Mouse (Mus musculus) layer of hippocampus, postnatal 10 days (tissue): ENCODE measurements around the gene Tmc8. TPM values are rescaled to one million over a fixed set of nuclear protein-coding genes. Genes with fewer than 3 reads are reported as not detected.
A peak's percentile ranks its signal among the peaks of the same experiment; 100 is the strongest.
"Not testable (repeated sequence)": the region's sequence is repeated elsewhere in the genome, so short reads cannot be mapped to it uniquely, and the experiment has no call there.

Experiments used
- DNase-seq, 2 experiments: peaks; one replicate each; pipeline ENCODE4 v3.0.0; 2021; ENCODE audit warnings: low spot score in 2 of 2
- total RNA-seq, 2 experiments: library from RNA; stranded (reverse); gene quantifications; 2 replicates each; pipeline ENCODE4 v1.2.3; 2021

The Tmc8 gene
- total RNA-seq, 2 experiments from 2014 or later, result 0.60 to 1.5 TPM

DNA sequence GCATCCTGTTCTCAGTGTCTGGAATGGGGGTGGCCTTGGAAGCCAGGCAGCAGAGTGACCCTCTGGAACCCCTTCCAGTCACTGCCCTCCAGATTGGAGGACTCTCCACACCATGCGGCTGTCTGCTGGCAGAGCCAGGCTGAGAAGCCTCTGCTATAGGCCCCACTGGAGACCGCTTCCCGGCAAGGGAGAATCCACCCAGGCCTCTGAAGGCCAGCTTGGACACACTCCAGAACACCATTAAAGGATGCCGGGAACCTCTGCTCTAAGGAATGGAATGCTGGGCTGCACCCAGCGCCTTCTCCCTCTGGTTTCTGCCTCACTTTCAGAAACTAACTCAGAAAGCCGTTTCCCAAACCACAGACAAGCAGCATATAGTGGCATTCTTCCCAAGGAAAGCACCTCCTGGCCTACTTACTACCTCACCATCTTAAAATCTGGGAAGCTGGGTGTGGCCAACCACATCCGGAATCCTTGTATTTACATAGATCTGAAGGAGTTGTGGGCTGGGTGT lies 40.9 kb downstream of the Tmc8 start:
- no peak for DNase-seq

DNA sequence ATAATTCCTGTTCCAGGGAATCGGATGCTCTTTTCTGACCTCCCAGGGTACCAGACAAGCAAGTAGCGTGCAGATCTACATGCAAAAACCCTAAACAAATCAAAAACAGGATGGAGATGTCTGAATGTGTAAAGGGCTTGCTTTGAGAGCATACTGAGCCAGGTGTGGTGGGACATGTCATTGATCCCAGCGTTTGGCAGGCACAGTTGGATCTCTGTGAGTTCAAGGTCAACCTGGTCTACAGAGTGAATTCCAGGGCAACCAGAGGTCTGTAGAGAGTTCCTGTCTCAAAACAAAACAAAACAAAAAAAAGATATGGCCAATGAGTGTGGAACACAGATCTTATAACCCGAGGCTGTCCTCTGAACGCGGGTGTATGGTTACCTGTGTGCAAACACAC lies 41.5 kb downstream of the Tmc8 start:
- DNase-seq, result no peak

DNA sequence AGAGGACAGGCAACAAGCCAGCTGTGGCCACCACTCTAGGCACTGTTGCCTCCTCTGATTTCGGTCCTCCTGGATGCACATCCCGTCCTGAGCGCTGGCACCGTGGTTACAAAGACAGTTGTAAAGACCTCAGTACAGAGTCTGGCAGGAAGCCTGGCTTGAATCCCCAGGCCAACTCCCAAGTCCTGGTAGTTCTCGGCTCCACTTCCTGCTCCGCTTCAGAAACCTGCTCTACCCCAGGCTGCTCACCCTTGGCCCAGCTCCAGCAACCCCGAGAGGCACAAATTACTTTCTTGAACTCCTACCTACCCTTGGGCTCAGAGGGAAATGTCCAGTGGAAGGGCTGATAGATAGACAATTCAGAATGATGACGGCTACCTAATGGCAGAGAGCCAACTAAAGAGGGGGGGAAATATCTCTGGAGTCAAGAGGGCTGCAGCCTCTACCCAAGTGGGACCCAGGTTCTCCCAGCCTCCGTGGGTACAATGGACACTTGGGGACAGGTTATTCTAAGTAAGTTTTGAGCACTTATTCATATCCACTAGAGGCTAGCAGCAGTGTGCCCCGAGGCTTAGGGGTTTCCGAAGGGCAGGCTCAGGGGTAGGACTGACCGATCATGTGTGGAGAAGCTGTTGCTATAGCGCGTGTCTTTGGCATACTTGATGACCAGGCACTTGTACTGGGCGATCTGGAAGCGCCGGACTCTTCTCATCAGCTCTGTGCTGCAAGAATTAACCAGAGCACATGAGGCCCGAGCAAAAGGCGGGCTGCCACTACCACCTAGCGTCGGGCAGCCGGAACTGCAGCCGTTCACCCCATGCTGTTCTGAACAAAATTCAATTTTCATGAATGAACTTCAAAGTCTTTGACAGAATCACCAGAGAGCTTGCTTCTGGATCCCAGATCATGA lies 42.4 kb downstream of the Tmc8 start:
- DNase-seq, result peak; percentile 86

DNA sequence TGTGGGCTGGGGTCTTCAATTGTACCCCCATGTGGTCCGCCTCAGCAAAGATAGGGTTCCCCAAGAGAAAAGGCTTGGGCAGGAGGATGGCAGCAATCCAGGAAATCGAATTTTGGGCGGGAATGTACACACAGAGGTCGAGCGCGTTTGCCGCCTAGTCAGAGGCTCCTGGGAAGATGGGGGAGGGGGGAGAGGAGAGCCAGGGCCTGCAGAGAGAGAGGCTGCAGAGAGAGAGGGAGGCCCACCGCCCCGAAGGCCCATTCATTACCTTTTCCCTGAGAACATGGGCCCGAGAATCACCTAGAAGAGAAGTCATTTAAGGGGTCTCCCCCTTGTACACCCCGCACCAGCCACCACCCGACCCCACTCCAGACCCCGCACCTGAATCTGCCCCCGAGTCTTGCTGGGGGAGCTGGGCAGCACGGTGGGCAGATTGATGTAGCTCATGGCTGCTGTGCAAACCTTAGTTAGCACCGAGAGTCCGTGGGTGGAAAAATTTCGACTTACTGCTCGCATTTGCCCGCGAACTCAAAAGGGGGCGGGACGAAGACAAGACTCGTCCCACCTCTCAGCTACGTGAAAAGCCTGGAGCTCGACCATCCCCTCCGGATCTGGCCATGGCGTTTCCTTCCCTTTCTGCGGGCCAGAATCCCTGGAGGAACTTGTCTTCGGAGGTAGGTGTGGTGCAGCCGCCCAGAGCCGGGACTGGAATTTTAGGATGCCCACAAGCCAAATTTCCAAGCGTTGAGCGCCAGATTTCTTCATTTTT lies 43.6 kb downstream of the Tmc8 start, which contains the start of the genes Afmid and Tk1:
Gene Afmid (plus strand): TSS at position 592 of the 769 bp plus-strand sequence.
Gene Tk1 (minus strand): TSS at position 760 of the 769 bp plus-strand sequence.
- peak; percentile 54 to 59 for DNase-seq

DNA sequence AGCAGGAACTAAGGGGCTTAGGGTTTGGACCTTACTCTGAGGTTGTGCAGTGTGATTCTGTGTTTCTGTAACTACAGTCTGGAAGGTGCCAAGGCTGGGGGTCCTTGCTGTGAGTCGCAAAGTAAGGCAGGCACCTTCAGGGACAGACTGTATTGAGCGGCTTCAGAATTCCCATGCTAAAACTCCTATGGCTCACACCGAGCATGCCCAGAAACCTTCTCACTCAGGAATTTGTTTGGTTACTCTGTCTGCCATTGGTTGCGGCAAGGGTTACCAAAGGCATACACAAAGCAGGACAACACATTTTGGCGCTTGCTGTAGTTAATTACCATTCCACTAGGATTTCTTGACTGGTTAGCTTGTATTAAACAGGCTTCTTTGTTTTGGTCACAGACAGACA lies 44.3 kb downstream of the Tmc8 start:
- no peak for DNase-seq

DNA sequence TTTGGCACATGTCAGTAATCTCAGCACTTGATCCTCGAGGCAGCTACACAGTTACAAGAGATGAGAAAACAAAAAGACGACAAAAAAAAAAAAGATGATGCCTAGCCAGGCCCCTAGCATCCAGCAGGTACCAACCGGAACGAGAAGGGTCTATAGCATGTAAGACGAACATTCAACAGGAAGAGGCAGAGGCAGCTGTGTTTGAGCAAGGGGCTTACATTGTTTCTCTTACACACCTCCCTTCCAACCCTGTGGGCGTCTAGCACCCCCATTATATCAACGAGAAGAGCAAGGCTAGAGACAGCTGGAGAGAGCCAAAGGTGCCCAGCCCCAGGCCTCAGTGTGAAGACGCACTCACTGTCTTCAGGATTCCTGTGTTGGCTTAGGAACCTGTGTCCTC lies 45.0 kb downstream of the Tmc8 start:
- no peak for DNase-seq

DNA sequence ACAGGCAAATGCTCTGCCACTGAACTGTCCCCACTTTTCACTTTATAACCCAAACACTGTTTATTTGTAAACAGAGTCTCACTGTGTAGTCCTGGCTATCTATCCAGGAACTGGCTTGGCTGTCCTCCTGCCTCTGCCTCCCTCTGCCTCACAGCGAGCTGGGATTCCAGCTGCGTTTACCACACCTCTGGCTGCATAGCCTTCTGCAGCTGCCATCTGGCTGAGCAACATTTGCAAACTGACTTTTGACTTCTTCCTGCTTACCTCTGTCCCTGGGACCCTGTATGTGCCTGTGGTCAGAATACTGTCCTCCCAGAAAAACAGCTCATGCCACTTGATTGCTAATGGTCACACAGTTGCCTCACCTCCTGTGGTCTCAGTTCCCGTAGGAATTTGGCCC lies 45.5 kb downstream of the Tmc8 start:
- no peak for DNase-seq

DNA sequence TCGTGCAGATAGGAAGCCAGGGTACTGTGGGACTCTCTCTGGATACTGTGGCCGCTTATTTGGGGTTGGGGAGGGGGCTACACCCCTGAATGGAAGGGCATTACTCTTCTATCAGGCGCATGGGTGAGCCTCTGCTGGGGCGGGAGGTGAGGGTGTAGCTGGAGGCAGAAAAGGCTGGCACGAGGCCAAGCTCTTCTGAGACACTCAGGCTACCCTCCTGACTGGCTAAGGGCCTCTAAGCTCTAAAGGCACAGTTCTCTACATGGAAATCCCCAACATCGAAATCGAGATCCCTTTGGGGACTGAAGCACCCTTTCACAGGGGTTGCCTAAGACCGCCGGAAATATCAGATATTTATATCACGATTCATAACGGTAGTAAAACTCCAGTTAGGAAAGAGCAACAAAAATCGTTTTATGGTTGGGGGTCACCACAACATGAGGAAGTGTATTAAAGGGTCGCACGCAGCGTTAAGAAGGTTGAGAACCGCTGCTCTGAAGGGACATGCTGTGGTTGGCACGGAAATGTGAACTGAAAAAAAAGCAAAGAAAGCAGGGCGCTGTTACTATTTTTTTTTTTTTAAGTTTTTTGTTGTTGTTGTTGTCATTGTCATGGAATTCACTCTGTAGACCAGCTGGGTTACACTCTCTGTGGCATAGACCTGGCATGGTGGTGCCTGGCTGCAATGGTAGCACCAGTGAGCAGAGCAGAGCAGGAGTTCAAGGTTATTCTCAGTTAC lies 46.4 kb downstream of the Tmc8 start:
- DNase-seq, result no peak

DNA sequence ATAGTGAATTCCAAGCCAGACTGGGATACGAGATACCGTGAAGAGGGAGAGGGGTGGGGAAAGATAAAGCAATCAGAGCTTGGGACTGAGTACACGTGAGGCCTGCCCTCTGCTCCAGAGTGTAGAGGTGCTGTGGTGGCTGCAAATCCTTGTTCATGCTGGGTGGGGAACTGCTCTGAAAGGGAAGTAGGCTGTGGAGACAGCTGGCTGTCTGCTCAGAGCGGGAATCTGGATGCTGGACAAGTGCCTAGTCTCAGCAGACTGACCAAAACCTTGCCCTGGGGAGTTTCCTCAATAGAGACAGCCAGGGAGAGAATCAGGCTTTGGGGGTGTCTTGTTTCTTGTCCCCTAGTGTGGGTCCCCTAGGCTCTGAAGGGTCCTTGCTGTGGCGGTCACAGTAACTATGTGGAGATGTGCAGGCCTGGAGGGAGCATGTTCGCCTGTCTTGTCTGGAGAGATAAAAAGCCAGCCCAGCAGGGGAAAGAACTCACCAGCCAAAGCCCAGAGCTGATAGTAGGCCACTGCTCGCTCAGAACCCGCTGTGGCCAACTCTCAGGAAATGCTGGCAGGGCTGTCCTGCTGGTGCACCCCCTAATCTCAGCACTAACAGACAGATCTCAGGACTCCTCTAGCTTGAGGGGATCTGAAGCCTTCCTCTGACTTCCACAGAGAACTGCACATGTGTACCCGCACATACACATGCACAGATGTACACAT lies 47.2 kb downstream of the Tmc8 start:
- DNase-seq, result no peak

DNA sequence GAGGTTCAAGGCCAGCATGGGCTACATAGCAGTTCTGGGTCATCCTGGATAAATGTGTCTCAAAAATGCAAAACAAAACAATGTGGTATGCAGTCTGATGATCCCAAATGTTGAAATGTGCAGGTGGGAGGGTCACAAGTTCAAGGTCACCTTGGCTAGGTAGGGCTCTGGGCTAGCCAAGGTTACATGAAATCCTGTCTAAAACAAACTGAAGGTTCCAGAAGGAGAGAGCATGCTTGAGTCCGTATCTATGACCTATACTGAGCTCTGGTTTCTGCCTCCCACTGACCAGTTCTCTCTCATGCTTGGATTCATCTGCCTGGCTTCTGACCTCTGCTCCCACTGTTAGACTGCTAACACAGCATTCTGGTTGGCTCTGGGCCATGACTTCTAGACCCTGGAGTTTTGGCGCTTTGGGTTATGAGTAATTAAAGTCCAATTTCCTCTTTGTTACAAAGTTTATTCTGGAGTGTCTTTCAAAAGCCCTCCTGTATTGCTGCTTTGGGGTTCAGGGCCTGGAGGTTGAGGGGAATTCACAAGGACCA lies 47.9 kb downstream of the Tmc8 start:
- DNase-seq, result no peak

DNA sequence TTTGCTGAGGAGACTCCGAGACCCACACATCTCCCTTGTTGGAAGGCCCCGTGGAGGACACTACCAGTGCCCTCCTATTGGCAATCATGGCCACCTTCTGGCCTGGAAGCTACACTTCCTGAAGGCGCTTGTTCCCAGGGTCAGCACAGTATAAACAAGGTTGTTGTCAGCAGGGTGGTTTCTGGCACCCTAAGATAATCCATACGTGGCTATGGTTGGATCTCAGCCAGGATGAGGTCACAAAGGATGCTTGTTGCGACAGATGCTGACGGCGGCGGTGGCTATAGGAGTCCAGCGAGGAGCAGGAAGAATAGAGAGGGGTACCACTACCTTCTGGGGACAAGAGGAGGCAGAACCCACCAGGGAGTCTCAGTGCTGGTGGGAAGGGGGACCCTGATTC lies 48.5 kb downstream of the Tmc8 start:
- no peak for DNase-seq

DNA sequence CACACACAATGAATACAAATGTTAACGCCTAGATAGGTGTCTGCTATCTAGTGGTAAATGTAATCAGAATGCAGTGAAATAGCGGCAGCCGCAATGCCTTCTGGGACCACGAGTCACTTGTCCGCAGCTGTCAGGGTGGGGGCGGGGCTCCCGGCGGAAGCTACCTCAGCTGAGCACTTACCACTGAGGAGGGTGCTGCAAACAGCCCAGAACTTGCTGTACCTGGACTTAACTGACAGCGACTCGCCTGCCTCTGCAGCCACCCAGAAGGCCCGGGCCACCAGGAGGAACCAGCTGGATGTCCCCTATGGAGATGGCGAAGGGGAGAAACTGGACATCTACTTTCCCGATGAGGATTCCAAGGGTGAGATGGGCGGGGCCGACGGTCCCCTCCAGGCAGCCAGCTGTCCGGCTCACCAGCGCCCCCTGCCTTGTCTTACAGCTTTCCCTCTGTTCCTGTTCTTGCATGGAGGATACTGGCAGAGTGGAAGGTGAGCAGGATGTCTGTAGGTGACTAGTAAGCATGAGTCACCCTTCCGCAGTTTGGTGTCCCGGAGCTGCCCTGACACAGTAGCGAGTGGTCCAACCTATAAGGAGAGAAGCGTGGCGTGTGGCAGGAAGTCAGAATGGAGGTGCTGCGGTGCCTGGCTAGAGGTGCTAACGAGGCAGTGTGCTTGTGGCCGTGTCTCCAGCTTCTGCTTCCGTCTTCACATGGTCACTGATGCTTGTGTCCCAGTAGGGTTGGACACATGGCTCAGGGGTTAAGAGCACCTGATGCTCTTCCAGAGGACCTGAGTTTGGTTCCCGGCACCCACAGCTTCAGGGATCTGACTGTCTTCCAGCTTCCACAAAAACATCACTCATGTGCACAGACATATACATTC lies 50.5 kb downstream of the Tmc8 start:
- peak; percentile 72 to 77 for DNase-seq

DNA sequence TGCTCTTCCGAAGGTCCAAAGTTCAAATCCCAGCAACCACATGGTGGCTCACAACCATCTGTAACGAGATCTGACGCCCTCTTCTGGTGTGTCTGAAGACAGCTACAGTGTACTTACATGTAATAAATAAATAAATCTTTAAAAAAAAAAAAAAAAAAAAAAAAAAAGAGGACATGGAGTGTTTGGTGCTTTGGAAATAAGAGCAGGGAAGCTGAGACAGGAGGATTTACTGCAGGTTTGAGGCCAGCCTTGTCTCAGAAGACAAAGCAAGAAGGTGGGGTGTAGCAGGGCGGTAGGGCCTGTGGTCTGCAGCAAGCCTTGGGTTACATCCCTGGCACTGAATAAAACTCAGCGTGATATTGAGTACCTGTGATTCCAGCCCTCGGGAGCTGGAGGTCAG lies 51.6 kb downstream of the Tmc8 start:
- not testable (repeated sequence) for DNase-seq

DNA sequence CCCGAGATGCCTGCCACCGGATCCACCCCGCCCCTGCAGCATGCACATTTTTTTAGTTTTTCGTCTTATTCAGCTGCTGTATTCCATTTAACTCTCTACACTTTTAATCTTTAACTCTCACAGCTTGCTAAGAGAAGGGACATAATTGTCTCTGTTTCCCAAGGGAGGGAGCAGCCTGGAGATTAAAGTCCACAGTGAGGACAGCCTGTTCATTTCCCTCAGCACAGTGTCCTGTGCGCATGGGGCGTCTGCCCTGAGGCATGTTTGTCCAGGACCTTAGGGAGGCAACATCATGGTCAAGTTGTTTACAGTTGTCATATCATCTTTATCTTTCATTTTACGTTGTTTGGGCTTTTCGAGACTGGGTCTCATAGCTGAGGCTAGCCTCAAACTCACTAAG lies 52.2 kb downstream of the Tmc8 start:
- DNase-seq, result no peak

DNA sequence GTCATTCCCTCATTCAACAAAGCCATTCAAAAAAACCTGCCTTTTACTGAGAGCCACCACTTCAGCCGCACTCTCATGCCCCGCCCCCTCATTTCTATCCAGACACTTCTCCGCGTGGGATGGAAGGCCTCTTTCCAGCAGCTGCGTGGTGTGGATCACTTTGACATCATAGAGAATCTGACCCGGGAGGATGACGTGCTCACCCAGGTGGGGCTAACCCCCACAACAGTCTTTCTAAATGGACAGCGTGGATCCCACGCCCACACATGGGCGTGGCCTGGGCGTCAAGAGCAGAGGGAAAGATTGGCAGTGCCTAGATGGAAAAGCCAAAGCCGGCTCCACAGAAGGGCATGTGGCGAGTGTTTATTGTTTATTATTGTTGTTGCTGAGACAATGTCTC lies 54.4 kb downstream of the Tmc8 start:
- DNase-seq, result no peak

DNA sequence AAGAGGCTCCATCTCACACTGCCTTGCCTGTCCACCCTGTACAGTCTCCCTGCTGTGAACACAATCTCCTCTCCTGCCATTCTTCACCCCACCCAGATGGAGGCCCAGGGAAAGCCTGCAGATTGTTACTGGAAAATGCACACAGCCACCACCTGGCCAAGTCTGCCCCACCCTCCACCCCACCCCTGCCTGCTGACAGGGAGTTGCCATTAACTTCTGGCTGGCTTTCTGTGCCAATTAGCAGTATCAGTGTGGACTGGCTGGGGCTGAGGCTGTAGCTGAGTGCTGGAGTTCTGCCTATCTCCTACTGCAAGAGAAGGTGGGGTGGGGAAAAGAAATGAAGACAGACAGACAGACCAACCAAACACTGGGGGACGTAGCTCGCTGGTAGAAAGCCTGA lies 56.7 kb downstream of the Tmc8 start:
- no peak for DNase-seq

DNA sequence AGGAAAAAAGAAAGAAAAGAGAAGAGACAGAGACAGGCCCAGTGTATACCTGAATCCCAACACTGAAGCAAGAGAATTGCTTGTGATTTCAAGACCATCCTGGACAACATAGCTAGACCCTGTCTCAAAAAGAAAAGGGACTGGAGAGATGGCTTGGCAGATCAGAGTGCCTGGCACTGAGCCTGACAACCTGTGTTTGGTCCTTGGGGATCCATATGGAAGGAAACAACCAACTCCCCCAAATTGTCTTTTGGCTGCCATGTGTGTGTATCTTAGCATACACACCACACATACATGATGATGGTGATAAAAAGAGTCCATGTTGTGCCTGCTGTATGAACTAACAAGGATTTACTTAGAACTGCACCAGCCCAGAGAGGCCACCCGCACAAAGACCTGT lies 57.1 kb downstream of the Tmc8 start:
- DNase-seq, result no peak

DNA sequence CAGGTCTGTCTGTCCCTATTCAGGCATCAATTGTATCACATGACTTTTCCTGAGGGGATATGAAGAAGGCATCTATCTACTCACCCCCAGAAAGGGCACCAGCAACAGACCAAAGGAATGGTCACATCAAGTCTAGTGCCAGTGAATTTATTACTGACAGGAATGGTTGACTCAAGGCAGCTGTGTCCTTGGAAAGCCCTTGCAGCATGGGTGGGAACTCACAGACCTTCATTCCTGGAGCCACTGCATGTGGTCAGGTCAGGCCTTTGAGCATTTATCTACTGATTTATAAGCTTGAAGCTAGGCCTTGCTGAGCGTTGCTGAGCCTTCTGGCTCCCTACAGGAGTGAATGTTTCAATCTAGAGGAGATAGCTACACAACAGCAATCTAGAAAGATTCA lies 59.0 kb downstream of the Tmc8 start:
- no peak for DNase-seq
